Mouse (Mus musculus): Measurements from ENCODE around the gene Repin1. TPM values are rescaled to one million over a fixed set of nuclear protein-coding genes. Genes with fewer than 3 reads are reported as not detected.

Gene Repin1
- 20.4 TPM for polyA plus RNA-seq (2014; fragmentation: Illumina TruSeq; extraction: RNeasy Lipid Tissue Mini Kit (QIAGEN cat#74804); ENCODE audit: low read depth, low replicate concordance)

GRCm38 (mm10) chr6:48593158-48594042, at the start of gene Repin1, which contains the start of gene Gm44965:
TSS of gene Repin1 (plus strand) at chr6:48593883.
TSS of gene Gm44965 (plus strand) at chr6:48593941.

GRCm38 (mm10) chr6:48554280-48555103, 39.2 kb upstream of the Repin1 start, which contains the start of gene Lrrc61:
TSS of gene Lrrc61 (plus strand) at chr6:48554796.

GRCm38 (mm10) chr6:48572572-48573061, 21.1 kb upstream of the Repin1 start, which contains the start of gene Rarres2:
TSS of gene Rarres2 (minus strand) at chr6:48572789.

GRCm38 (mm10) chr6:48589194-48589750, 4.4 kb upstream of the Repin1 start, which contains the start of gene Gm45021:
TSS of gene Gm45021 (plus strand) at chr6:48589610.

GRCm38 (mm10) chr6:48601271-48602079, 7.8 kb downstream of the Repin1 start, which contains the start of gene Zfp775:
TSS of gene Zfp775 (plus strand) at chr6:48602063.

GRCm38 (mm10) chr6:48626464-48626863, 32.8 kb downstream of the Repin1 start, which contains the start of gene AI854703:
TSS of gene AI854703 (plus strand) at chr6:48626764.

GRCm38 (mm10) chr6:48646995-48647394, 53.3 kb downstream of the Repin1 start, which contains the start of gene Gimap8:
TSS of gene Gimap8 (plus strand) at chr6:48647234.

Other genes starting within 250 kb of the Repin1 start
- 24.1 TPM for gene Krba1, start 198.3 kb upstream of the Repin1 start, polyA plus RNA-seq (2014; fragmentation: Illumina TruSeq; extraction: RNeasy Lipid Tissue Mini Kit (QIAGEN cat#74804); ENCODE audit: low read depth, low replicate concordance)
- 9.5 TPM for gene Zfp467, start 148.1 kb upstream of the Repin1 start, polyA plus RNA-seq (2014; fragmentation: Illumina TruSeq; extraction: RNeasy Lipid Tissue Mini Kit (QIAGEN cat#74804); ENCODE audit: low read depth, low replicate concordance)
- 0.50 TPM for gene Sspo, start 145.7 kb upstream of the Repin1 start, polyA plus RNA-seq (2014; fragmentation: Illumina TruSeq; extraction: RNeasy Lipid Tissue Mini Kit (QIAGEN cat#74804); ENCODE audit: low read depth, low replicate concordance)
- 17.0 TPM for gene Atp6v0e2, start 56.3 kb upstream of the Repin1 start, polyA plus RNA-seq (2014; fragmentation: Illumina TruSeq; extraction: RNeasy Lipid Tissue Mini Kit (QIAGEN cat#74804); ENCODE audit: low read depth, low replicate concordance)
- gene Lrrc61, start 39.1 kb upstream of the Repin1 start, polyA plus RNA-seq (2014; fragmentation: Illumina TruSeq; extraction: RNeasy Lipid Tissue Mini Kit (QIAGEN cat#74804); ENCODE audit: low read depth, low replicate concordance), result 15.5 TPM
- gene Rarres2, start 21.1 kb upstream of the Repin1 start, polyA plus RNA-seq (2014; fragmentation: Illumina TruSeq; extraction: RNeasy Lipid Tissue Mini Kit (QIAGEN cat#74804); ENCODE audit: low read depth, low replicate concordance), result 115 TPM
- gene Gm45021, start 4.3 kb upstream of the Repin1 start, polyA plus RNA-seq (2014; fragmentation: Illumina TruSeq; extraction: RNeasy Lipid Tissue Mini Kit (QIAGEN cat#74804); ENCODE audit: low read depth, low replicate concordance), result not detected
- gene Gm44965, start 58 bp downstream of the Repin1 start, polyA plus RNA-seq (2014; fragmentation: Illumina TruSeq; extraction: RNeasy Lipid Tissue Mini Kit (QIAGEN cat#74804); ENCODE audit: low read depth, low replicate concordance), result not detected
- 8.5 TPM for gene Zfp775, start 8.2 kb downstream of the Repin1 start, polyA plus RNA-seq (2014; fragmentation: Illumina TruSeq; extraction: RNeasy Lipid Tissue Mini Kit (QIAGEN cat#74804); ENCODE audit: low read depth, low replicate concordance)
- gene AI854703, start 32.9 kb downstream of the Repin1 start, polyA plus RNA-seq (2014; fragmentation: Illumina TruSeq; extraction: RNeasy Lipid Tissue Mini Kit (QIAGEN cat#74804); ENCODE audit: low read depth, low replicate concordance), result 0.60 TPM
- 10.2 TPM for gene Gimap8, start 53.4 kb downstream of the Repin1 start, polyA plus RNA-seq (2014; fragmentation: Illumina TruSeq; extraction: RNeasy Lipid Tissue Mini Kit (QIAGEN cat#74804); ENCODE audit: low read depth, low replicate concordance)
- 6.1 TPM for gene Gimap9, start 82.2 kb downstream of the Repin1 start, polyA plus RNA-seq (2014; fragmentation: Illumina TruSeq; extraction: RNeasy Lipid Tissue Mini Kit (QIAGEN cat#74804); ENCODE audit: low read depth, low replicate concordance)
- 36.6 TPM for gene Gimap4, start 90.7 kb downstream of the Repin1 start, polyA plus RNA-seq (2014; fragmentation: Illumina TruSeq; extraction: RNeasy Lipid Tissue Mini Kit (QIAGEN cat#74804); ENCODE audit: low read depth, low replicate concordance)
- gene Gimap6, start 114.3 kb downstream of the Repin1 start, polyA plus RNA-seq (2014; fragmentation: Illumina TruSeq; extraction: RNeasy Lipid Tissue Mini Kit (QIAGEN cat#74804); ENCODE audit: low read depth, low replicate concordance), result 49.6 TPM
- gene Gm28053, start 124.7 kb downstream of the Repin1 start, polyA plus RNA-seq (2014; fragmentation: Illumina TruSeq; extraction: RNeasy Lipid Tissue Mini Kit (QIAGEN cat#74804); ENCODE audit: low read depth, low replicate concordance), result not detected
- not detected for gene Gimap7, start 124.7 kb downstream of the Repin1 start, polyA plus RNA-seq (2014; fragmentation: Illumina TruSeq; extraction: RNeasy Lipid Tissue Mini Kit (QIAGEN cat#74804); ENCODE audit: low read depth, low replicate concordance)
- 9.0 TPM for gene Gimap1, start 145.2 kb downstream of the Repin1 start, polyA plus RNA-seq (2014; fragmentation: Illumina TruSeq; extraction: RNeasy Lipid Tissue Mini Kit (QIAGEN cat#74804); ENCODE audit: low read depth, low replicate concordance)
- gene Gimap5, start 152.3 kb downstream of the Repin1 start, polyA plus RNA-seq (2014; fragmentation: Illumina TruSeq; extraction: RNeasy Lipid Tissue Mini Kit (QIAGEN cat#74804); ENCODE audit: low read depth, low replicate concordance), result 5.2 TPM
- gene Gimap3, start 177.0 kb downstream of the Repin1 start, polyA plus RNA-seq (2014; fragmentation: Illumina TruSeq; extraction: RNeasy Lipid Tissue Mini Kit (QIAGEN cat#74804); ENCODE audit: low read depth, low replicate concordance), result 0.71 TPM
- 28.1 TPM for gene Tmem176a, start 247.0 kb downstream of the Repin1 start, polyA plus RNA-seq (2014; fragmentation: Illumina TruSeq; extraction: RNeasy Lipid Tissue Mini Kit (QIAGEN cat#74804); ENCODE audit: low read depth, low replicate concordance)
- 56.5 TPM for gene Tmem176b, start 247.6 kb downstream of the Repin1 start, polyA plus RNA-seq (2014; fragmentation: Illumina TruSeq; extraction: RNeasy Lipid Tissue Mini Kit (QIAGEN cat#74804); ENCODE audit: low read depth, low replicate concordance)

All from heart, adult 10 weeks (tissue).